Mouse (Mus musculus) left cerebral cortex, postnatal 4 days (tissue): Measurements from ENCODE around the gene Otogl. TPM values are rescaled to one million over a fixed set of nuclear protein-coding genes. Genes with fewer than 3 reads are reported as not detected.
A peak's percentile ranks its signal among the peaks of the same experiment; 100 is the strongest.
"Not testable (repeated sequence)": the region's sequence is repeated elsewhere in the genome, so short reads cannot be mapped to it uniquely, and the experiment has no call there.

Experiments used
- DNase-seq: peaks from one replicate; pipeline ENCODE4 v3.0.0-alpha.2; 2022
- intact Hi-C: fragments of 180-260 bp; cut with DNase I; formaldehyde crosslinking; loops from one replicate; pipeline ENCODE4 v1.15.1; 2025
- total RNA-seq, 2 experiments: library from RNA; stranded (reverse); gene quantifications; 2 replicates each; pipeline ENCODE4 v1.2.3; 2021

Otogl gene
- total RNA-seq, 2 experiments from 2014 or later = 0.44 to 0.72 TPM

DNA sequence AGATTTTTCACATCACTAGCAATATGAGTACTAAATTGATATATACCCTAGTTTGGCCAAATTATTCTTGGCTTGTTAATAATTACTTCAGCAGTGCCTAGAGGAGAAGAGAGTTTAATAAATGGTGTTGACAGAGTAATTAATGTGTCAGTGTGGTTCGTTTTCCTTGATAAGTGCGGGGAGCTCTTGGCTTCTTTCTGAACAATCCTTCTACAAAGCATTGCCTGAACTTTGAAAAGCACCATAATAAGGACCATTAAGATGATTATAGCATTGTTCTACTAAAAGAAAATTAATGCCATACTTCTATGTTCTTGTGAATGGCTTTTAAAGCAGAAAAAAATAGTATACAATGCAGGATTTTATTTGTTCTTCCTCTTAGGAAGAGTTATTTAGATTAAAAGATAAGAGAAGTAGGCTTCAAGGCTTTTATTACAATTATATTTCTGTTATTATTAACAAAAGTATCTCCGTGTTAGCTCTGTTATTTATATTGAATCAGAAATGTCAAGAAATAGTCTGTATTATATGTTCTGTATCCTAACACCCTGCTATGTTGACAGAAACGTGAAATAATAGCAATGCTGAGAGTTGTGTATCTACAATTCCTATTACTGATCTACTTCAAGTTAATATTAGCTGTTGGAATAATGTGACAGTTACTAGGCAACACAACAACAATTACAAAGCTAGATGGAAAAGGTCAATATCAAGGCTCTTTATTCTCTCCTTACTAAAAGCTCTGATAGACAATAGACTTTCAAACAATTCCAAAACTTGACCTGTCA is 77.3 kb downstream of the Otogl start:
- no peak for DNase-seq
- intact Hi-C loops = no loop called here

DNA sequence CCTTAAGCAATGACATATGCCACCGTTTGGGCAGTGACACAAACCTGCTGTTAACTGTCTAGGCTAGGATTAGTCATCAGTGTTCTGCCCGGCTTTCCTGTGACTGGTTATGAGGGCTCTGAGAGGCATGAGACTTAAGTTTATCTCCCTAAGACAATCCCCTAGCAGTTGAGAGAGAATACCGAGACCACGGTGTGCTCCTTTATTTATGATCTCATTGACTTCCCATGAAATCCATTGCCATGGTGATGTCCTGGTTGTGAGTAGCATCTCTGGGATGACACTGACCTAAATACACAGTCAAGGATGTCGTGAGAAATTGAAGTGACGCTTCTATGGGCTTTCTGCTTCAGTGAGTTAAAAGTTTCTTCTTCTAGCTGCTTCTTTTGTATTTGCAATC is 82.8 kb downstream of the Otogl start:
- intact Hi-C loops = no loop called here
- DNase-seq = no peak

DNA sequence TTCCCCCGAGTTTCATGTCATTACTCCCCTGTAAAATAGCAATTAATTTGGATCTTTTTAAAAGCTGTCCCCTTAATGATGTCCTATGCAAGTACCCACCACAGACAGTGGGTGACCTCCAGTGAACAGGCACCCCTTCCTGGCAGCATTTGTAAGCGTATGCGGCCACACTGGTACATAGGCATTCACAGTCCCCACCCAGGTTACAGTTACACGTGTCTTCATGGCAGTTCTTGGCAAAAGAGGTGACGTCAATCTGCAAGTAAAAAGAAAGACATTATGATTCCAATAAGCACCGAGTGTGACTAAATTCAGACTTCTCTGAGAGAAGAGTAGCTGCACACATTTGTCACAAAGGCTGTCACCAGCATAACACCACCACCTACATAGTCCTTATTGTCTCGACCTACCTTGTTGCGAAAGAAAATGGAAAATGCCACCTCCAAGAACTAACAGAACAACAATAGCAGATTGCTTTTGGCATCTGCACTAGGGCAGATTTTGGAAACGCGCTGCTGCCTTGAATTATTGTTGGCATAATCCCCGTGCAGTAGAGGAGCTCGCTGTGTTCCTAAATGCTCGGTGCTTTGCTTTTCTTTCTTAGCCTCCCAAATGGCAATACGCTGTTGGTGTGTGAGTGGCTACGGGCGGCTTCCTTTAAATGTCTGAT is 98.0 kb downstream of the Otogl start:
- DNase-seq = no peak
- intact Hi-C loops = no loop called here

DNA sequence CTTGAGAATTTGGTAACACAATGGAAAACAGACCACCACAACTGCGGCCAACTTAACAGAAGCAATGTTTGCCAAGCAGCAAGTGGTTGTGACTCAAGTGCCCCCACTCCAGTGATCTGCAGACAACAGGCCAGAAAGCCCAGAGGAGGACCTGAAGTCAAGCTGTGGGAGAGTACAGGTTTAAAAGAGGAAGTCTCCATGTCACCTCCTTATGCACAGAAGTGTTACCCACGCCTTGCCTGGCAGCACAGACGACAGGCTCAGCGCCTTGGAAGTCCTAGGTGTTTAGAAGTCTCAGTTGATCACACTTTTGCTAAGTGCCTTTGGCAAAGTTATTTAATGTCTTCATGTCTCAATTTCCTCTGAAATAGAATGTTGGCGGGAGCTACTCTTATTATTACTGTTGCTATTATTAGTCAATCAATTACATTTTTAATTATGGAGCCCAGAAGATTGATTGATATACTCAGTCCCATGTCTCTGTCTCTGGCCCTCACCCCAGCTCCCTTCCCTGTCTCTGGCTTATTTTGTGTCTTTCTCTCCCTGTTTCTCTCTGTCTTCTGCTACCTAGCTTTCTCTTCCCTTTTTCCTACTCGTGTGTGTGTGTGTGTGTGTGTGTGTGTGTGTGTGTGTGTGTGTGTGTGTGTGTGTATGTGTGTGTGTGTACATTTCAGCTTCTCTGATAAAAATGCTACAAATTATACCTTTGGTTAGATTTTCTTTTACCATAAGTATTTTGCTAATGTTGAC is 101.1 kb downstream of the Otogl start:
- intact Hi-C loops = no loop called here
- no peak for DNase-seq

DNA sequence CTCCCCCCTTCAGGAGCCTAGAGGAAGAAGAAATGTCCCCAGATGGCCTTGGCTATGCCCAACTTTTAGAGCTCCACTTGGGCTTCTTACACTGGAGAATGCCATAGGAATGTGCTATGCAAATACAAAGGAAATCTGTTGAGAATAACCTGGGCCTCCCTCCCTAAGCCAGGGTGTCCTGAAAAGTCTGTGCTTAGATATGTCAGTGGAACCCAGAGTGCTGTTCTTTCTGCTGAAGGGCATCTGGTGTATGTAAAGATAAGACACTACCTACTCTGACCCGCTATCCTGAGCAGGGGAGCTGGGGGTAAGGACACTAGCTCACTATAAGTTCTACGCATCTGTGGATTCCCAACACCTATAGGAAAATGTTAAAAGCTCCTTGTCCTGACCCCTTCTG is 106.7 kb downstream of the Otogl start:
- intact Hi-C loops = no loop called here
- DNase-seq = no peak

DNA sequence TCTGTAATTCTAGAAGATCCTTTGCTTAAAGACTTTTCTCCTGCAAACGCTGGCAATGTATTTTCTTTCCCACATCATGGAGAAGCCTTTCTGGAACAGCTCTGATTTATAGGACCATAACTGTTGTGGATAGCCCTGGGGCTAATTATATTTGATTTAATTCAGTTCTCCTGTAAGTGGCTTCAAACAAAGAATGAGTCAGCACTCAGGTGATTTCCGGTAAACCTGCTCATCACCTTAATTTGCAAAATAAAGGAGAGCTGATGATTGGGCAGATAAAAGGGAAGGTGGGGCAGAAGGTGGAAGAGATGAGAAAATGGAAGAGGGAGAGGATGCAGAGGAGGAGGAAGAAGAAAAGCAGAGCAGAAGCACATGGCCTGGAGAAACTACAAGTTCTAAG is 107.6 kb downstream of the Otogl start:
- not testable (repeated sequence) for DNase-seq
- intact Hi-C loops = loop anchor here (5.0 kb wide), 1 partner anchor 118 kb away; no protein-coding TSS in a partner anchor

DNA sequence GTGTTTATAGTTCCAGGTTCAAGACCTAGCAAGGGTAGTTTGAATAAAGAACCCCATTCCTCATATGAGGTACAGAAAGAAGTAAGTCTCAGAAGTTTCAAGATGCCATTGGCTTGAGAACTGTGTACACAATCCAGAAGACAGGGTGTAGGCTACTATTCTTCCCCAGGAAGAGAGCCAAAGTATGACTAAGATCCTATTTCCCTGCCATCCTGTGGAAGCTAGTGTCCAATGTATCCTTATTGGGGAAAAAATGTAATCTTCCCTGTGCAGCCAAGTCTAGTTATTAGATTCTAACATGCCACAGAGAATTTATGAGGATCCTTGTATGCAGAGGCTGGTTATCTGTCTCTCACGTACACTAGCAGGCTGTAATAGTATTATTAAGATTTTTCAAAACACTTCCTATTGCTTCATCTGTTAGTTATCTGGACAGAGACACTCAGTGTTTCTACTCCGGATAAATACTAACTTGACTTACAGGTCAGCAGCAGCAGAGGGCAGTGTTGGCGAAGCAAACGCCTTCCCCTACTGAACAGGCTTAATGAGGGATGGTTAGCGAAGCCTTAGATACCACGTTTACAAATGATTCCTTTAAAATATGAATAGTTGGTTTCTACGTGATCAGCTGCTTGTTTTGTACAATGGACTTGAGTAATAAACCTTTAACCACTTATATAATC is 112.1 kb downstream of the Otogl start:
- peak; percentile 53 for DNase-seq
- intact Hi-C loops = loop anchor here (5.0 kb wide), 1 partner anchor 122 kb away; no protein-coding TSS in a partner anchor

DNA sequence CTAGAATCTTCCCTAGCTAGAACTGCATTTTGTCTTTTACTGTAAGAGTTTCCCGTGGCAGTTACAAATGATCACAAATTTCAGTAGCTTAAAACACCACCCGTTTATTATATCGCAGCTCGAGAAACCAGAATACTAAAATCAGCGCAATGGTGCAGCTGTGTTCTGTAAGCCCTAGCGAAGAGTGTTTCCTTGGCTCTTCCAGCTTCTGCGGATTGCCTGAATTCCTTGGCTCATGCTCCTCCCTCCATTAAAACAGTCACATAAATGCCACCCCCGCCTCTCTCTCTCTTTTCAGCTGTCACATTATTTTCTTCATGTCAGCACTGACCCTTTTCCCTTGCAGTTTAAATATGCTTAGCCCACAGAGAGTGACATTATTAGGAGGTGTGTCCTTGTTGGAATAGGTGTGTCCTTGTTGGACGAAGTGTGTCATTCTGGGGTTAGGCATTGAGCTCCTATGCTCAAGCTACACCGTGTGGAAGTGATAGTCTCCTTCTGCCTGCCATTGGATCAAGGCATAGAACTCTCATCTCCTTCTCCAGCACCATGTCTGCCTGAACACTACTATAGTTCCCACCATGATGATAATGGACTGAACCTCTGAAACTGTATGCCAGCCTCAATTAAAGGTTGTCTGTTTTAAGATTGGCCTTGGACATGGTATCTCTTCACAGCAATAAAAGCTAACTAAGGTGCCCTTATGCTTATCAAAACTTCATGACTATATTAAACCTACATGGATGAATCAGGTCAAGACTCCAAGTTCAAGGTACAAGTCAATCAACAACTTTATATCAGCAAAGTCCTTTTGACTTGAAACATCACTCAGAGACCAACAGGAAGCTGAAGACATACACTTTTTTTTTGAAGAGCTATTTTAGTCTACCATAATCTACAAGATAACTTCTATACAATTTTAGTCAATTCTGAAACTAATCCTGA is 116.8 kb downstream of the Otogl start:
- intact Hi-C loops = no loop called here
- no peak for DNase-seq

DNA sequence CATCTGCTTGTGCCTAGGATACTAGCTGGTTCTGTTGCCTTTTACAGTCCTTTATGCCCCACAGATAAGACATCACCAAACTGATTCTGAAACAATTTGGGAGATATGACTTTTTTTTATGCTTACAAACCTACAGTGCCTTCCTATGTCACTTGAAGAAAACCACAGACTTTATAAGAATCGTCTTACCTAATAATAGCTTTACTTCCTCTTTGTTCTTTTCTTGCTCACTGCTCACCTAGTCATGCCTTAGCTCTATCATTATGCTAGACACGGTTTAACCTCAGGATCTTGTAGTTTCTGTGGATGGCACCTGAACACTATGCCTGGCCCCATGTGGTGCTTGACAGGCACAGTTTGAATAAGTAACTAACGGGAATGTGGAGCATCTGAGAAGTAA is 119.4 kb downstream of the Otogl start:
- intact Hi-C loops = no loop called here
- DNase-seq = no peak

DNA sequence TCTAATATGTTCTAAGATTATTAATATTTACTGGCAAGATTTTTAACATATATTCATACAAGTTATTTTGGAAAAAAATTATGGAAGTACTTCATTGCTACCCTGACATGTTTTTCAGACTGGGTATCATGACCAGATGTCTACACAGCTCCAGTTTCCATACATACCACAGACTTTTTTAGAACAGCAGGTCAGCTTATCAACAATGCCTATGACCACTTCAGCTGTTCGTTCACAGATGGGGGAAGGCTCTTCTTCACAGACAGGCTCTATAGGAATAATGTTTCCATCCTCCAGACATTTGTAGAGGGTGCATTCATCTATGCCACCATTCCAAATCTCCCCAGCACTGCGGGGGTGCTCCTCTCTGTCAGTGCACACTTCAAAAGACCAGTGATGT is 132.4 kb downstream of the Otogl start:
- intact Hi-C loops = no loop called here
- no peak for DNase-seq

DNA sequence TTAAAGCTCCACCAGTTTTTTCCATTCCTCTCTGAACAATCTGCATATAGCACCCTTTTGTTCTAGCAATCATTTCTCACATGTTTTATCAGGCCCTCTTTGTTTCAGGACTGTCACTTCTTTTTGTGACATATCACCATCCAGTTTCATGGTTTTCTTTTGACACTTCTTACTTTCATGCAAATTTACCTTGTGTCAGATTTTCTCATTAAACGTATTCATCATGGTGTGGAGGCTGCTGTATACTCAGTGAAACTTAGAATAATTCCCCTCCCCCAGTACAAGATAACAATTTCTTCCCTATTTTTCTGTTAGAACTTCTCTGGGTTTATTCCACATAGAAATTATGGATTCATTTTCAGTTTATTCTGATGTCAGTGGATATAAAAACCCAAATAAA is 152.3 kb downstream of the Otogl start:
- intact Hi-C loops = no loop called here
- DNase-seq = no peak

DNA sequence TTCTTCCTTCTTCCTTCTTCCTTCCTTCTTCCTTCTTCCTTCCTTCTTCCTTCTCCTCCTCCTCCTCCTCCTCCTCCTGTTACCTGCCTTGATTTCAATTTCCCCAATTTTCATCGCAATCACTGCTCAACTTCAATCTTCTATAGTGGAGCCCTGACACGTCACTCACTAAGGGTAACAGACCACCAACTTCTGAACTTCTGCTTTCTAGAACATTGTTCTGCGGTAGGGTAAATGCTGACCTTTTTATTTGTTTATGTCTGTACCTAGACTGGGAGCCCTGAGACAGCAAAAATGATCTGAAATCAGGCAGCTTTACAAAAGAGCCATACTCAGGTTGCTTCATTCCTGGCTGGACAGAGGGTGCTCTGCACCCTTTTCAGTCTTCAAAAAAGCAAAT is 158.5 kb downstream of the Otogl start:
- no peak for DNase-seq
- intact Hi-C loops = no loop called here

DNA sequence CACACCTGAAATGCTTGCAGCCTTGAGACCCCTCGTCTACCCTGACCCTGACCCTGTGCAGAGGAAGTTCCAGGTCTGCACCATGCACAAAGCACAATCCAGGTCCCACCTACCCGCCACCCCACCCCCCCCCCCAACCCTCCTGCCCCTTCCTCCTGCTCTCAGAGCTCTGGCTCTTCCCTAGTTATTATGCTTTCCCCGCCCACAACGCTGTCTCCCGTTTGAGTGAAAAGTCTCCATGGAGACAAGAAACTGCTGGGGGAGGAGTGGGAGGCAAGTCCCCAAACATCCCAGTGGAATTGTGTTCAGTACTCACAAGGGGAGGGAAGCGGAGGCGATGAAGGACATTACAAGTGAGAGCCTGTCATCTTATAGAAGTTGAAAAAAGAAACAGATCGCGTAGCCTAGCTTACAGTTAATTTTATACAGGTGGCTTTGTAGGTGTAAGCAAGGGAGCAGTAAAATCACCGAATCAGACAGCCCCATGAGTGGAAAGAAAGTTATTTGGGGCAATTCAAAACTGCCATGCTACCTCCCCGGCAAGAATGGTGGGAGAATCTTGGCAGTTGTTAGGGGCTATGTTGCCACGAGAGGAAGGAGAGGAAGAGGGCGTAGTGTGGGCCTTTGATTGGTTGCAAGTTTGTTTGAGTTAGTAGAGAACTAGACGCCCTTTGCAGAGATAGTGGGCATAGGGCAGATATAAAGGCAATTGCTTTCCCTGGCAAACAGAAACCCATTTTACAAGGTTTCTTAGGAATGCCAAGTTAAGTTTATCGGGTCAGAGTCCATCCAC is 159.4 kb downstream of the Otogl start:
- DNase-seq = peak; percentile 7
- intact Hi-C loops = no loop called here

DNA sequence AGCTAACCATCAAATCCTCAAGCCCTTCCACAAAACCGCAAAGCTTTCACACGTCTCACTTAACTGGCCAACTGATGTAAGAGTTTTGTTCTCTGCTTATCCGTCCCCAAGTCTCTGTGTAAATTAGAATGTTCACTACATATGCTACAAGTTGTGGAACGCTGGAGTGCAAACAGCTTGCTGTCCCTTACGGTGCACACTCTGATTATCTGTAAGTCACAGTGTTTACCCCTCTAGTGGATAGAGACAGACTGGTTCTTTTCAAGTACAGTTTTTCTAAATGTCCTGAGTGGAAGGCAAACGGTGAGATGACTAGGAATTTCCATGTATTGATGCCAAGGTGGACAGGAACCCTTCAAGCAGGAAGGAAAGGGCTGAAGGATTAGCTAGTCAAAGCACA is 160.0 kb downstream of the Otogl start:
- DNase-seq = no peak
- intact Hi-C loops = no loop called here

DNA sequence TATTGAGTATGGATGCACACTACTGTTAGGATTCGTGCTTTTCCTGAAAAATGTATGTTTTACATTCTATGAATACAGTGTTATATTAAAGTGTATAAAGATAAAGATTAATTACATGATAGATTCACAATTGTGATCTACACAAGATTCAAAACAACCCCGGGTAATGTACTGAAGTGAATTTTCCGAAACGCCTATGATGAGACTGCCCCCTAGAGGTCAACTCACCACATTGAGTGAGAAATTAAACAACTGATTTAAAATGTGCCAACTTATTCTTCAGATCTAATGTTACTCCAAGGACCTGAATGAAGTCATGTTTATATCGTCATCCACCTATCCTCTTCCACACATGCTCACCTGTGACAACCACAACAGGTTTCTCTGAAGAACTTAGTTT is 164.4 kb downstream of the Otogl start:
- intact Hi-C loops = no loop called here
- DNase-seq = peak; percentile 6

DNA sequence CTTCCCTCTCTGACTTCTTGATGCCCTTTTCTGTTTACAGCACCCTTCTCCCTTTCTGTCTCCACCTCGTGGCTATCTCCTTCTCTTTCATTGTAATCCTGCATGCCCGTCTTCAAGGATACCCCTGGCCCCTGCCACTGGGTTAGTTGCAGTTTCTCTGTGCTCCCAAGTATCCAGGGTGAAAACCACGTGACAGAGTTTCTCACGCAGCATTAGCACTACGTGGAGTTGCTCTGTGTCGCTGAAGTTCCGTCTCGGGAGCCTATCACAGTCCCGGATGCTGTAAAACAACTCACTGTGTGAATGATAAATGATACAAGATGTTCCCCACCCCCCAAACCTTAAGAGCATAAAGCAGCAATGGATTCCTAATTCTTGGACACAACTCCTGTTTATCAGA is 165.2 kb downstream of the Otogl start:
- intact Hi-C loops = no loop called here
- DNase-seq = no peak

DNA sequence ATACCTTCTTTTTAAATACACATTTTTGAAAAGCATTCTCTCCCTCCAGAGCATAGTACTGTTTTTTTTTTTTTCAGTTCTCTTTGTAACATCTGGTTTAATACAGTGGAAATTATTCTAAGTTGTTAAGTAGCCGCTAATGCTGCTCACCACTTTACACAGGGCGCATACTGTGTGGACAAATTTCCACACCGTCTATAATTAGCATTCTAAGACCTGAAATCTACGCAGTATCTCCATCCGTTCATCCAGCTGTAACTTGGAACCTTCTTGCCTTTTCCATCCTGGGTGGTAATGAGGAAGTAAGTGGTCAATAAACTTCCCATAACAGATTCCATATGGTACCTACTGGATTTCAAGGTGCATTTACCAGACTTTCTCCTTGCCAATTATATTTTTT is 172.1 kb downstream of the Otogl start:
- intact Hi-C loops = no loop called here

DNA sequence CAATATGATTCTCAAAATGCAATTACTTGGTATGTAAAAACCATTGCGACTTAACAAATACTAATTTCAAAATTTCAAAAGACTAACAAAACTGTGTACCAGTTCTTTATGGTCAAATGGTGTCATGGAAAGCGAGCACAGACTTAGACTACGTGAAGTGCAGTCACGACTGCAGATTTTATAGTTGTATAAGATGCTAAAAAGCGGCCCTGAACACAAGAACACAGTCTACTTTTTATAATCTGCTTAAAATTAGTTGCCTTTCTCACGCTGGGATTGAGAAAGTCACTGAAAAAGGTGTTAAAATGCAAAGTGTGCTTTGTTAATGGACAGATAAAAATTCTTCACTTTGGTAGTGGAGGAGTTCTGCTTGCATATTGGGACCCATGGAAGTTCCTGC is 174.2 kb downstream of the Otogl start:
- intact Hi-C loops = no loop called here
- no peak for DNase-seq

More for the DNA sequence above, 172.1 kb downstream of the Otogl start:
- DNase-seq = no peak

DNA sequence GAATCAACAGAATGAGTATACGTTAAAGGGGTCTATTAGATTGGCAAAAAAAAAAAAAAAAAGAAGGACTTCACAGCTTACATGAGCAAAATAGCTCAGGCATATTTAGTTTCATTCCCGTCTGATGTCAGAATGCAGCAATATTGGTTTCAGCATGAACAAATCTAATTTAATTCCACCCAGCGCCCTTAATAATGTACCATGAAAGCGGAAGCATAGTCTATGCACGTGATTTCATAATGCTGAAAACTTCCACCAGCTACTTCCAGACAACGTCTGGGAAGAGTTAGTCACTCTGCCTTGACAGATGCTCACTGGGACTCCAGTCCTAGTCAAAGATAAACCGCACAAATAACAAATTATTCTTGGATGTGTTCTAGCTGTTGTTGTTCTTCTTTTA is 176.5 kb downstream of the Otogl start:
- DNase-seq = no peak

More for the DNA sequence above, 176.5 kb downstream of the Otogl start:
- intact Hi-C loops = no loop called here
